Mouse (Mus musculus) c-Kit-positive CD71-negative TER-119-negative erythroid progenitor cells, embryonic 14.5 days (primary cell): ENCODE measurements around the gene Spata46.

Source experiments
- DNase-seq: peaks from one replicate; pipeline ENCODE4 v3.0.0-alpha.2; 2013; ENCODE audit warnings: low read depth

Gene Spata46

GRCm38 (mm10) chr1:170308503-170308902 is at the start of gene Spata46:
Spata46 (plus strand) TSS chr1:170308803.
- DNase-seq = no peak

GRCm38 (mm10) chr1:170270281-170270680 is 38.3 kb upstream of the Spata46 start:
- DNase-seq = no peak

DNA sequence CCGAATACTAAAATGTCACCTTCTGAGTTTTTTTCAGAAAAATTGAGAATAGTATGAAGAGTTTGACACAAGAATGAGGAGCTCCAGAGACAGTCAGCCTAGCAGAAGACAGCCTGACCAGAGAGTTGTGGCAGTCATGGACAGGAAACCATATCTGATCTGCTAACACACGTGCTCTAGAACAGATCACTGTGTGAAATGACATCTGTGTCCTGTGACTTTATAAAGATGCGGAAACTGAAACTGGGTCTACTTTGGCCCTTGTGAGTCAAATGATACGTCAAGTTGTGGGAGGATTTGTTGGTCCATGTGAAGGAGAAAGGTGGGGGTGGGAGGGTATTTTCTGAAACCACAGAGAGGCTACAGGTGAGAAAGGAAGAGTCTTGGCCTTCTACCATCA is 37.9 kb upstream of the Spata46 start:
- DNase-seq = no peak

- no peak for DNase-seq
Measured at GRCm38 (mm10) chr1:170273252-170273651, 35.4 kb upstream of the Spata46 start.

DNA sequence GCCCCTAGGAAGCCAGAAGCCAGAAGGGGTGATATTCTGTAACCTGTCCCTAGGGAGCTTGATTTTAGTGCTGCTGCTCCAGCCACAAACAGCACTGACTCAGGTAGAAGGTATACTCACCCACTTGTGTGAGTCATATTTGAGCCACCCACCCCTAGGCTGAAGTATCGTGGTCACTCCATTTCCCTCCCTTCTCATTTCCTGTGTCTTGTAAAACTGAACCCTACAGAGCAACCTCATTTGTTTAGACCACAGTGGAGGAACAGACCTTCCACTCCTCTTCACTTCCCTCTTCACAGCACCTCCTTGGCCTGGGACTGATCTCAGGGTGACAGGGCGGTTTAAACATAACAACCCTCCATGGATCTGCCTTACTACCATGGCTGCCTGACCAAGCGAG is 31.6 kb upstream of the Spata46 start, which contains the start of gene Sh2d1b1:
Sh2d1b1 (plus strand) TSS at position 305 of the 400 bp plus-strand sequence.
- no peak for DNase-seq

DNA sequence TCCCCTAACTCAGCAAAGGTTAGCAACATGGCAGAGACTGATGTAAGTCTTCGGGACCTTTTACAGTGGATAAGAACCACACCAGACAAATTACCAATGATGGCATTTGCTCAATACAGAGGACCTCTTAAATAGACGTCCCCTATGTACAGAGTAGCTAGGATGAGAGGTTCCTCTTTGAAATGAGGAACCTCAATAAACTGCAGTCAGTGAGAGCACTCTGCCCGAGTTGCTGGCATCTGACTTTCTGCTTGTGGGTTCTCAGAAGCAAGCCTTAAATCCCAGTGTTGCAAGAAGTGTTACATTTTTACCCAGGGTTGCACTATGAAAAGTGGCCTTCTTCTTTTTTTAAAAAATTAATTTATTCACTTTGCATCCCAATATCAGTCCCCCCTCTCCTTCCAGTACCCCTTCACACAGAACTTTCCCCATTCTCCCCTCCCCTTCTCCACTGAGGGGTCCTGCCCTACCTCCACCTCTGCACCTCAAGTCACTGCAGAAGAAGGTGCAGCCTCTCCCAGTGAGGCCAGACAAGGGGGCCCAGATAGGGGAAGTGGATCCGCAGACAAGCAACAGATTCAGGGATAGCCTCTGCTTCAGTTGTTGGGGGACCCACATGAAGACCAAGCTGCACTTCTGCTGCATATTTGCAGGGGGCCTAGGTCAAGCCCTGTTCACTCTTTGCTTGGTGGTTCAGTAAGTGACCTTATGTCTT is 26.0 kb upstream of the Spata46 start:
- peak; percentile 20 for DNase-seq

- peak; percentile 22 for DNase-seq
Measured at GRCm38 (mm10) chr1:170292239-170292951, 16.2 kb upstream of the Spata46 start.

DNA sequence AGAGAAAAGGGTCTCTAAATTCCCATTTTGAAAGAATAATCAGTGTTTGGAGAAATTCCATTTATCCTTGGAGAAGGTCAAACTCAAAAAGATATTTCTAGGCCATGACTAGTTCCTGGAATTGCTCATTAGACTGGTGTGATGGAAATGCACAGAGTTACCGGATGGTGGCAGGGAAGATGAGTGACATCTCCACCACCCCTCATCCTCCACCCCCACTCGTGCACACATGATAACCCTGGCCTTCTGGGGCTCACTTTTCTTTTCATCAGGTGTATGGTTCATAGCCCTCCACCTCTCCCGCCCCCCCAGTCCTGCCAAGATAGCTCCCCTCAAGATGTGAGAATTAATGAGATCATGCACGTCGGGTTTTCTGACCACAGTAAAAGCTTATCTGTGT is 15.3 kb upstream of the Spata46 start:
- no peak for DNase-seq

GRCm38 (mm10) chr1:170294786-170295570 is 13.6 kb upstream of the Spata46 start:
- DNase-seq = no peak

DNA sequence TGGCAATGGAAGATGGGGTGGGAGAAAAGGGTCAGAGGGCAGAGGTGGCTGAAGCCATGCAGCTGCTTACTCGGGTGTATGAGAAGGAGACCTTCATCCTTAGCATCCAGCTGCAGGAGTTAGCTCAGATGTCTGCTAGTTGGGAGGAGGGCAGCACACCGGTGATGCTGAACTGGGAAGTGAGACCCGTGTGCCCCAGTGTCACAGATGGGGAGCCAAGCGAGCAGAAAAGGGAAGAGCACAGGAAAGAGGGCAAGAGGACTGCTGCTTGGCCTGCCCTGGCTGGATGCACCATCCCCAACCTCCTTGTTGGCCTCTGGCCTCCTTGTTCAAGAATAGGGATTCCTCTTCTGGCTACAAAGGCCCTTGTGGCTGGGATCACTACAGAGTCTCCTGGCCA is 9.1 kb upstream of the Spata46 start:
- no peak for DNase-seq

GRCm38 (mm10) chr1:170301686-170302085 is 6.9 kb upstream of the Spata46 start:
- DNase-seq = no peak

DNA sequence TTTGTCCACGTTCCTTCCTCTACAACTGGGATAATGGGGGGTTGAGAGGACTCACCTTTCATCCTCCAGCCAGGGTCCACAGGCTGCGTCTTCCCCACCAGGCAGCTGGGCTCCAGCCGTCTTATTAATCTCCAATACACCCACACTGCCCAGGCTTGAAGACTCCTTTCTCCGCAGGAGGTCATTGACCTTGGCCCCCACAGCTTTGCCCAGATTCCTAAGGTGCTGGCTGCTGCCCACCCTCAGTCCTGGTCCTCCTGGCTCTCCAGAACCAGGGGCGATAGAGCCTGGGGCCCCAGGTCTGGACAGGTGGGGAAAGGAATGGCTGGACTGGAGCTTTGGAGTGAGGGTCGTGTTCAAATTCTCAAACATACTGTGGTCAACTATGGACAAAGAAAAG is 6.1 kb upstream of the Spata46 start:
- DNase-seq = no peak

DNA sequence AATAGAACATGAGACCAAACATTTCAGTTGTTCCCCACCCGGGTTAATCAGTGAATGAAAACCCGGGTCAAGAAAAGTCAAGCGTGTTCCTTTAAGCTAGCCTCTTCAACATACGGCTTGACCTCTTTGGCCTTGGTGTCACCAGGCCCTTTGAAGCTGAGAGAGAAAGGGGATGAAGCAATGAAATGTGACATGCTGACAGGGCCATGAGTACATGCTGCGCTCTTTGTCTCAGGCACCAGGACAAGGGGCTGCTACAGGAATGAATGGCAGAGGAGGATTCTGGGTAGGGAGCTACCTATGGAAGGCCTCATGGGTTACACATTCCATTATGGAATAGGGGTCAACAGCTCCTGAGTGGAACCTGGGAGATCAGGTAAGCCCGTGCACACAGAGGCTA is 5.5 kb upstream of the Spata46 start:
- DNase-seq = no peak

DNA sequence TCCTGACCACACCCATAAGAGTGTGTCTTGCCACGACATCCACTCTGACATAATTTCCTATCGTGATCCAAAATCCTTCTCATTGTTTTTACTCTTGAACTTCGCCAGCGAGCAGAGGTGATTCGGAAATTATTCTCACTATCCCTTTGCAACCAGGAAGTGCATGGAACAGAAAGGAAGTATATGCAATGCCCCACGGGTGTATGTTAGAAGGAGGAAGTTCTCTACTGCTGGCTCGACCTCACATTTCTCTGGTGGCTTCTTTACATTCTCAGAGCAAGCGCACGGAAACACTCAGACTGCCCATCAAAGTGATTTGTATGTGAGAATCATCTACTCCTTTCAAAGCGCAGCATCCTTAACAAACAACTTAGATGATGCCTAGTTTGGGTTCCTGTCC is 3.6 kb upstream of the Spata46 start:
- no peak for DNase-seq

DNA sequence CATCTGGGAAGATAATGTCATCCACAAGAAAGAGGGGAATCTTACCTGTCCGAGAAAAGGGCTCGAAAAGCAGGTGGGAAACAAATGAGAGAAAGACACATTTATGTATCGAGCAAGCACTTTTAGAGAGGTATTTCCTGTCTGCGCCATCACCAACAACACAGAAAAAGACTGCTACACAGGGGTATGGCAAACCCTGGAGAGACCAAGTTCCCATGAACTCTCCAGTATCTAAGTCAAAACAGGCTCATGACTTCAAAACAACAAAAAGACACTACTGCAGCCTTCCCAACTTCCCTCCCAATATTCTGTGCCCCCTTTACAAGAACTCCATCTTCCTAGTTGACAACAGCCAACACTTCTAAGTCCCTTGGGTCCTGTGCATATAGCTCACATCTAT is 2.4 kb upstream of the Spata46 start, which contains the start of gene Gm7694:
Gm7694 (minus strand) TSS at position 101 of the 400 bp plus-strand sequence.
- DNase-seq = no peak

DNA sequence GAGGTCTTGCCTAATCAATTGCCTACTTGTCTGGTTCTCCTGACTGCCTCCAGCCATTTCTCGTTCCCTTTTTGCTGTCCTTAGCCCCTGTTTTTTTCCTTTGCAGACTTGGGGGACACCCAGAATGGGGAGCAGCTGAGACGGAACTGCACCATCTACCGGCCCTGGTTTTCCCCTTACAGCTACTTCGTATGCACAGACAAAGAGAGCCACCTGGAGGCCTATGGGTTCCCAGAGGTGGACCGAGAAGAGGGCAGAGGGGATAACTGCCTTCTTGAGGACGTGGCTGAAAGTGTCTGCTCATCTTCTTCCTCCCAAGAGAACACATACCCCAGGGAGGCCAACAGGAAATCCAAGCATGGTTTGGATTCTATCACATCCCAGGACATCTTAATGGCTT is 2.8 kb downstream of the Spata46 start:
- DNase-seq = no peak

- DNase-seq = no peak
Measured at GRCm38 (mm10) chr1:170322046-170322445, 13.4 kb downstream of the Spata46 start.

DNA sequence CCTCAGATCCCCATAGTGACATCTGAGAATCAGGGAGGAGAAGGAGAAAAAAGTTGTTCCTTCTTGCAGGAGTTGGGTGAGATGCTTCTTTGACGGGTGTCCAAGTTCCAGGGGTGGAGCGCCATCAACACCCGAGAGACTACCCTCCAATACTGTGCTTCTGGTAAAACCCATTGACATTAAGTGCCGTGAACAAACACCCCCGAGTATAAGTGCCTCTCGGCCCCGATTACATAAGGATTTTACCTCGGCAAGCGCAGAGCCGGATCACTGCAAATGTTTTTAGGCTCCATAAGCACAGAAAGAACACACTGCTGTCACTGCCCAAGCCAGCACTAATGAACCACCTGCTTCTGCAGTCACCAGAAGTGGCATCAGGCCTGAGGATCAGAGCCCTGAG is 14.4 kb downstream of the Spata46 start:
- no peak for DNase-seq

DNA sequence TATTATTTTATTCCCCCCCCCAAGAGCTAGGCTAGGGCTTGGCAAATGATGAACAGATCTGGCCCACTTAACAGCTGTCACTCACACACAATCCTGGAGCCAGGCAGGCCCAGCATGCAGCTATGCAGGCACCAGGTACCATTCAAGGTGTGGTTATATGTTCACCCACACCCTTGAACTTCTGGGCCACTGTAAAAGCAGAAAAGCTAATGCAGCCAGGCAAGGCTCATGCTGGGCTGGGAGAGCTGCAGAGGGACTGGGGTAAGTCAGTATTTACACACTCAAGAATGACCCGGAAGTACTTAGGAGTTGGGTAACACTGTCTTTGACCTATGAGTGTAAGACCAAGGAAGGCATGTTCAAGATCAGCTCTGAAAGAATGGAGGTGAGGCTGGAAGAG is 15.7 kb downstream of the Spata46 start:
- no peak for DNase-seq

DNA sequence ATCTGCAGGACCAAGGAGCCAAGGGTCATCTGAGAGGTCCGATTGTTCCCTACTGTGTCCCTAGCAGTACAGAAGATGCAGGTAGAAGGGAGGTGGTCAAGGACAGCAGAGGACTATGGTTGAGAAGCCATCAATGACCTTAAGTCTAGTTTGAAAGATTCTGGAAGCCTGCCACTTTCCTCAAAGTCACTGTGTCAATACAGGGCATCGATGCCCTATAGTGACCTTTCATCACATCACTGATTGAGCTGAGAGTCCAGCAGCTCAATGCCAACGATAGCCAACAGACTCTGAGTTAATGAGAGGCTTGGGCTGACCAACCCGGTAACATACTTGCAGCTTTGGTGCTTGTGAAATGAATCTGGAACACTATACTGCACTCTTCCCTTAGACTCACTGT is 16.7 kb downstream of the Spata46 start:
- no peak for DNase-seq

DNA sequence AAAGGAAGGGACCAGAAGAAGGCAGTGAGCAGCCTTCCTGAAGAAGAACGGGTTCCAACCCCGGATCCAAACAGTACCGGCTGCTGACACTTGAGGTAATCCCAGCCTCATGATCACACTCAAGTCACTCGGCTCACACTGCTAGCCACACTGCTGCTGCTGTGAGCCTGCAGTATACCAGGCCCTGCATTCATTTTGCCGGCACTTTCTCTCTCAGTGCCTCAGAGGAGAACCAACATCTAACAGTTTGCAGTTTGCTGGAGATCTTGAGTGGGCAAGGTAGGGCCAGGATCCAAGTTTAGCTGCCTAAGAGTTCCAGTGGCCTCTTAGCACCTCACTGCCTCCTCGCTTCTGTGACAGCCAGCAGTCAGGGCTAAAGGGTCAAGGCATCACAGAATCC is 23.3 kb downstream of the Spata46 start:
- DNase-seq = no peak

GRCm38 (mm10) chr1:170332775-170333174 is 24.2 kb downstream of the Spata46 start:
- no peak for DNase-seq

GRCm38 (mm10) chr1:170339943-170340342 is 31.3 kb downstream of the Spata46 start:
- no peak for DNase-seq
